Mouse (Mus musculus) midbrain, embryonic 14.5 days (tissue): ENCODE measurements around the gene Hsf2. TPM values are rescaled to one million over a fixed set of nuclear protein-coding genes. Genes with fewer than 3 reads are reported as not detected.
A peak's percentile ranks its signal among the peaks of the same experiment; 100 is the strongest.

Experiments
- ATAC-seq: fragments of 200-750 bp; cut with Nextera tagmentation; 2 replicates; pipeline ENCODE4 v1.8.0; 2017; ENCODE audit warnings: moderate number of reproducible peaks, moderate library complexity; ENCODE audit not compliant: low FRiP score, low TSS enrichment
- DNase-seq: peaks from one replicate; pipeline ENCODE4 v3.0.0-alpha.2; 2015
- H3K27ac ChIP-seq: fragments of 300-500 bp; sonication (generic); replicated peaks from 2 replicates; pipeline ENCODE4 v1.5.1; 2014; ENCODE audit warnings: mild to moderate bottlenecking, low read depth, low read length, moderate library complexity
- H3K27me3 ChIP-seq: fragments of 300-500 bp; sonication (generic); 2 replicates; pipeline ENCODE4 v1.6.1; 2014; ENCODE audit warnings: low read length, control low read depth, mixed read lengths; ENCODE audit not compliant: control insufficient read depth, insufficient read depth
- H3K36me3 ChIP-seq: fragments of 300-500 bp; sonication (generic); 2 replicates; pipeline ENCODE4 v1.6.1; 2014; ENCODE audit warnings: low read length, control low read depth; ENCODE audit not compliant: control insufficient read depth, insufficient read depth
- H3K4me1 ChIP-seq: fragments of 300-500 bp; sonication (generic); 2 replicates; pipeline ENCODE4 v1.6.1; 2014; ENCODE audit warnings: mild to moderate bottlenecking, antibody characterized with exemption, low read length, control low read depth; ENCODE audit not compliant: control insufficient read depth, insufficient read depth
- H3K4me2 ChIP-seq: fragments of 300-500 bp; sonication (generic); 2 replicates; pipeline ENCODE4 v1.6.1; 2014; ENCODE audit warnings: mild to moderate bottlenecking, low read length, moderate library complexity
- H3K4me3 ChIP-seq: fragments of 300-500 bp; sonication (generic); replicated peaks from 2 replicates; pipeline ENCODE4 v1.5.1; 2014; ENCODE audit warnings: low read depth, low read length
- H3K9ac ChIP-seq: fragments of 300-500 bp; sonication (generic); replicated peaks from 2 replicates; pipeline ENCODE4 v1.6.1; 2014; ENCODE audit warnings: mild to moderate bottlenecking, low read length, moderate library complexity
- H3K9me3 ChIP-seq: fragments of 300-500 bp; sonication (generic); 2 replicates; pipeline ENCODE4 v1.6.1; 2016; ENCODE audit warnings: low read length, control low read depth, mixed read lengths; ENCODE audit not compliant: control insufficient read depth
- WGBS: fragments of 180-500 bp; shearing (Covaris S2); extraction: QIAGEN DNeasy Blood & Tissue Kit; methylation state at CpG from one replicate; pipeline ENCODE4 v1.1.7; 2014; 5-methylcytosine and 5-hydroxymethylcytosine counted together
- polyA plus RNA-seq: library from polyadenylated mRNA; unstranded; fragments of >200 nt; fragmentation: Nextera tagmentation; extraction: Ambion mirVana; gene quantifications from 2 replicates; pipeline ENCODE4 v1.2.1, GENCODE M21; 2014

Gene Hsf2
- polyA plus RNA-seq, 1 experiment from 2014 or later: 71.4 TPM

DNA sequence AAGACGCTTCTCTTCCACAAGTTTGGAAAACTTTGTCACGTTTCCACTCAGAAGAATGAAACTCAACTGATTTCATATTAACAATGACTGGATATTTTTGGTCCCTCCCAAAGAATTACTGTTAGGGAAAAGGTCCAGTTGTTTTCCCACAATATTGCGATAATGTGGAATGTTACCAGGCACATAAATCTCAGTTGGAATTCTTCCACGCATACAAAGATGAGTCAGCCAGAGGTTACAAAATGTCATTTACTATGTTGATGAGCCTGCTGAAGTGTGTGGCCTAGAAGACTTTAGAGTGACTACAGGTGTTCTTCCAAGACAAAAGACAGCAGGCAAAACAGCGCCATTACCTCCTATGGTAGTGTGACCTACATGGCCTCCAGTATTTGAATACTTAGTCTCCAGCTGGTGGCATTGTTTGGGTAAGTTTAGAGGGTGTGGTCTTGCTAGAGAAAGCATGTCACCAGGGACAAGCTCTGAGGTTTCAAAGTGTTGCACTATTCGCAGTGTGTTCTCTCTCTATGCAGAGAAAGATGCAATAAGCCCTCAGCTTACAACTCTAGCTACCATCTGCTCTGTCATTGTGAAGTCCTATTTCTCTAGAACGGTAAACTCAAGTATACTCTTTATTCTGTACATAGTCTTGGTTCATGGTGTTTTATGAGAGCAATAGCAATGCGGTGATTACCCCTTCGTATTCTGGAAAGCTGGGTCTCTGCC lies 8.9 kb upstream of the Hsf2 start:
- no peaks in the 10 kb centered on the region for H3K27me3 ChIP-seq
- no peak for ATAC-seq
- no peak overlapping the region for H3K4me3 ChIP-seq
- H3K27ac ChIP-seq: no peak overlapping the region
- 75% methylated on average over 9 of the region's 9 CpGs for WGBS
- DNase-seq: no peak
- H3K4me2 ChIP-seq: no peak overlapping the region
- no peaks in the 10 kb centered on the region for H3K4me1 ChIP-seq
- H3K9me3 ChIP-seq: no peaks in the 10 kb centered on the region
- no peaks in the 10 kb centered on the region for H3K36me3 ChIP-seq
- no peak overlapping the region for H3K9ac ChIP-seq

GRCm38 (mm10) chr10:57481717-57482116 lies 4.5 kb upstream of the Hsf2 start:
- H3K9me3 ChIP-seq: no peaks in the 10 kb centered on the region
- H3K27ac ChIP-seq: no peak overlapping the region
- H3K4me2 ChIP-seq: no peak overlapping the region
- no peaks in the 10 kb centered on the region for H3K27me3 ChIP-seq
- 21% methylated on average over 5 of the region's 5 CpGs for WGBS
- H3K4me1 ChIP-seq: no peaks in the 10 kb centered on the region
- H3K36me3 ChIP-seq: no peaks in the 10 kb centered on the region
- no peak overlapping the region for H3K9ac ChIP-seq
- DNase-seq: no peak
- H3K4me3 ChIP-seq: no peak overlapping the region
- no peak for ATAC-seq

DNA sequence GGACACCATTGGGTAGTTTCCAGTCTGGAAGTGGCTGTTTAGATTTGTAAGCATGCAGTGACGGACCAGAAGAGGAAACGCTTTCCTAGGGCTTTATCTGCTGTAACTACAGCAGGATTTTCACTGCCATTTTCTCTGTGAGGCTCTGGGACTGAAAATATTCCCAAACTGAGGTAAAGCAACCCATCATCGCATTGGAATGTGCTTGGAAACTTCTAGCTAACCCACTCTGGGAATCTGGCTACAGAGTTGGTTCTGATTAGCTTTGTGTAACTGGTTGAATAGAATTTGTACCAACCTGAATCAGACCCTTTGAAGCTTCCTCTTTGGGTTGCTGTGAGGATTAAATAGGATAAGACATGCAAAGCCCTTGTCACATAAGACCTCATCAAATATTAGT lies 1.4 kb upstream of the Hsf2 start:
- Histone ChIP-seq H3K4me1 (peaks cover 16% of the 10 kb centered on the region), H3K27me3 (no peaks in the 10 kb centered on the region), H3K9me3 (no peaks in the 10 kb centered on the region), H3K27ac (no peak overlapping the region), H3K4me2 (no peak overlapping the region), H3K36me3 (no peaks in the 10 kb centered on the region), H3K9ac (no peak overlapping the region), H3K4me3 (no peak overlapping the region)
- 91% methylated on average over 3 of the region's 3 CpGs for WGBS
- DNase-seq: no peak
- ATAC-seq: no peak

DNA sequence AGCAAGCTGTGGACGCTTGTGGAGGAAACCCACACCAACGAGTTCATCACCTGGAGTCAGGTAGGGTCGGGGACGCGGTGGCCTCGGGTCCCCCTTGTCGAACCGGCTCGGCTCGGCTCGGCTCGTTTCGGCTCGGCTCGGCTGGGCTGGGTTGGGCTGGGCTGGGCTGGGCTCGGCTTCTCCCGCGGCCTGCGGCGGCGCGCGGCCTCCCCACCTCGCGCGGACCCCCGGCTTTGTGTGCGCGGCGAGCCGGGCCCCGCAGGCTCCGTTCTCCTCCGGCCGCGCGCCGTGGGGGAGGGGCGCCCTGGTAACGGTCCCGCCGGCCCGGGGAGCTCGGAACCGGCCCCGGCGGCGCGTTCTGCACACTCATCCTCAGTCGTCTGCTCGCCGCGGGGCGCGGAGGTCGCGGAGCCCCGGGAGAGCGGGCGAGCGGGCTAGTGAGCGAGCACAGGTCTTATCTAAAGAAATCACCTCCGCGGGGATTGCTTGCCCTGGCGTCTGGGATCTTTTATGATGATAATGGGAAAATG lies 422 bp downstream of the Hsf2 start:
- WGBS: under 1% methylated on average over 55 of the region's 65 CpGs

GRCm38 (mm10) chr10:57487201-57487600 lies 1.0 kb downstream of the Hsf2 start:
- H3K4me1 ChIP-seq: peaks cover 25% of the 10 kb centered on the region
- ATAC-seq: no peak
- DNase-seq: peak; percentile 84

More for the DNA sequence above, 422 bp downstream of the Hsf2 start:
- Histone ChIP-seq H3K4me2 (peak overlapping the region; percentile 68), H3K4me3 (peak overlapping the region; percentile 95), H3K27ac (peak overlapping the region; percentile 98), H3K27me3 (no peaks in the 10 kb centered on the region), H3K4me1 (peaks cover 25% of the 10 kb centered on the region), H3K36me3 (no peaks in the 10 kb centered on the region), H3K9ac (peak overlapping the region; percentile 92), H3K9me3 (no peaks in the 10 kb centered on the region)
- ATAC-seq (peak; percentile 83), DNase-seq (peak; percentile 81)

DNA sequence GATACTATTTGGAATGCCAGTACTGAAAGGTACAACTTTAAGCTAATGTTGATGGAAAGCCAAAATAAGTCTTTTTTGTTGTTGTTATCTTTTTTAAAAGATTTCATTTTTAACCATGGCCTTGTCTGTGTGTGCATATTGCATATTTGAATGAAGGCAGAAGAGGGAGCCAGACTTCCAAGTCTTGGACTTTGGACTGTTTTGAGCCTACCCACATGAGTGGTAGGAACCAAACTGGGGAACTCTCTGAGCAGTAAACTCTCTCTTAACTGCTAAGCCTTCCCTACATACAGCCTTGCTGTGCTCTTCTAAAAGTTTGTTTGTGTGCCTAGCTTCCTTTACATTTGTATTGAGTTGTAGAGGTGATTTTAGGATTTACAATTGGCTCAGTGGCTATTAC lies 2.4 kb downstream of the Hsf2 start:
- DNase-seq (no peak), ATAC-seq (no peak)
- Histone ChIP-seq H3K4me2 (peak overlapping the region; percentile 68), H3K9ac (no peak overlapping the region), H3K4me3 (peak overlapping the region; percentile 95), H3K4me1 (peaks cover 25% of the 10 kb centered on the region), H3K36me3 (no peaks in the 10 kb centered on the region), H3K9me3 (no peaks in the 10 kb centered on the region), H3K27me3 (no peaks in the 10 kb centered on the region), H3K27ac (no peak overlapping the region)

More at GRCm38 (mm10) chr10:57487201-57487600, 1.0 kb downstream of the Hsf2 start:
- Histone ChIP-seq H3K9ac (peak overlapping the region; percentile 92), H3K4me3 (peak overlapping the region; percentile 95), H3K4me2 (peak overlapping the region; percentile 68), H3K27ac (peak overlapping the region; percentile 98), H3K27me3 (no peaks in the 10 kb centered on the region), H3K36me3 (no peaks in the 10 kb centered on the region), H3K9me3 (no peaks in the 10 kb centered on the region)
- WGBS: under 1% methylated on average over 8 of the region's 8 CpGs

DNA sequence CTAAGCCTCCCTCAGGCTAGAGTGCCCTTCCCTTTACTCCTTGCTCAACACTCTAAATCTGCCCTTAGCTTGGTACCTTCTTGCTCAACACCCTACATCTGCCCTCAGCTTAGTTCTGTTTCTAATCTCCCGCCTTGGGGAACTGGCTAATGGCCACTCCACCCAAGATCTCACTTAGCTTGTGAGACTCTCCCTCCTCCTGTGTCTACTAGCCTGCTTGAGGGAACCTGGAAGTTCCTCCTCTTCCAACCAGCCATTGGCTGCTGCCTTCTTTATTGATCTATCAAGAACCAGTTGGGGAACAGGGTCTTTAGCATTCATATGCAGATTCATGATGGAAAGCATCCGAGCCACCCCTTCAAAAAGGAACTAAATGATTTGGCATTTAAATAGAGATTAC lies 5.9 kb downstream of the Hsf2 start:
- Histone ChIP-seq H3K27me3 (no peaks in the 10 kb centered on the region), H3K9ac (no peak overlapping the region), H3K4me2 (no peak overlapping the region), H3K4me1 (peaks cover 25% of the 10 kb centered on the region), H3K27ac (no peak overlapping the region), H3K4me3 (no peak overlapping the region), H3K9me3 (no peaks in the 10 kb centered on the region), H3K36me3 (peaks cover 3% of the 10 kb centered on the region; the same call in 1 of the 2 replicates)
- ATAC-seq (no peak), DNase-seq (no peak)
- 62% methylated on average over 2 of the region's 2 CpGs for WGBS

DNA sequence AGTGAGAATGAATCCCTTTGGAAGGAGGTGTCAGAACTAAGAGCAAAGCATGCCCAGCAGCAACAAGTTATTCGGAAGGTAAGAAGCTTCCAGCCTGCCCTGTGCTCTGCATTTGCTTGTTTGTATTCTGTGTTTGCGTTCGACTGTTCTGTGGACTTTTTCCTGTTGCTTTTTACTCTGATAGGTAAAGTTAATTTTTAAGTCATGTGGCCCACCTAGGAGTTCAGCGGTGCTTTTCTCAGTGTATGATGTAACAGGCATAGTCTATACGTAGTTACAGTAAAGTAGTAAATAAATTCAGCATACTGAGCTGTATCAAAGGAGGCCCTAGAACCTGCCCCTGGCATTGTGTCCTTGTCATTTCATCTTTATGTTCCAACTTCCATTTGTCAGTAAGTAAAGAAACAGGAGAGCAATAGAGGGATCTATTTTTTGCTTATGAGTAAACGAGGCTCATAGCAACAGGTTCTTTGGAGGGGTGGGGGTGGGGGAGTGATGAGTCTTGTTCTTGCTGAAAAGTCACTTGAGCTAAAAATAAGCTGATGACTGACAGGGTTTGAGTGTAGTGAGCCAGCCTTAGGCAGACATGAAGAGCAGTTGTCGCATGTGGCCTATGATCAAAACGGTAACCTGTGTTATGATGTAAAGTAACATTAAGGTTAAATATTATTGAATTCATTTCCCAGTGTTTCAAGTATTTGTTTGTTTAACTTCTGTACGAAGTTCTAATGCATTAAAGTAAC lies 13.4 kb downstream of the Hsf2 start:
- no peak for ATAC-seq
- Histone ChIP-seq H3K4me2 (no peak overlapping the region), H3K4me1 (no peaks in the 10 kb centered on the region), H3K4me3 (no peak overlapping the region), H3K27ac (no peak overlapping the region), H3K9ac (no peak overlapping the region), H3K9me3 (no peaks in the 10 kb centered on the region), H3K27me3 (no peaks in the 10 kb centered on the region), H3K36me3 (peaks cover 29% of the 10 kb centered on the region)
- DNase-seq: no peak
- WGBS: 95% methylated on average over 9 of the region's 9 CpGs
